Mouse (Mus musculus): Measurements from ENCODE around the gene Lhfpl5. TPM values are rescaled to one million over a fixed set of nuclear protein-coding genes. Genes with fewer than 3 reads are reported as not detected.

Gene Lhfpl5
- polyA plus RNA-seq, 1 experiment, result 0.12 TPM

DNA sequence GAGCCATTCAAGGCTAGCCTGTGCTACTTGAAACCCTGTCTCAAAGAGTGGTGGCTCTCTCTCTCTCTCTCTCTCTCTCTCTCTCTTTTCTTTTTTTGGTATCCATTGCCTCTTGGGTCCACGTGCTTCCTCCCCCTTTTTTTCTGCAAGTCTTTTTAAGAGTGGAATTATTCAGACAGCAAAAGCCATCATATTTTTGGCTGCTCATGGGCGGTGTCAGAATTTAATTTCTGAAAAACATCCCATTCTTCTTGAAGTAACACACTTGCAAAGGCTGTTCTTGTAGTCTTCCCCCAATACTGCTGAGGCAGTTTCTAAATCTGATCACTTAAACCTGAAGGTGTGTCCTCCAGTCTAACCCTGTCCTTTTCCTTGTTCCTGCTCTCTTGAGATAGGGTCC is 51.5 kb downstream of the Lhfpl5 start:
- DNase-seq (ENCODE audit: low spot score), result no peak

DNA sequence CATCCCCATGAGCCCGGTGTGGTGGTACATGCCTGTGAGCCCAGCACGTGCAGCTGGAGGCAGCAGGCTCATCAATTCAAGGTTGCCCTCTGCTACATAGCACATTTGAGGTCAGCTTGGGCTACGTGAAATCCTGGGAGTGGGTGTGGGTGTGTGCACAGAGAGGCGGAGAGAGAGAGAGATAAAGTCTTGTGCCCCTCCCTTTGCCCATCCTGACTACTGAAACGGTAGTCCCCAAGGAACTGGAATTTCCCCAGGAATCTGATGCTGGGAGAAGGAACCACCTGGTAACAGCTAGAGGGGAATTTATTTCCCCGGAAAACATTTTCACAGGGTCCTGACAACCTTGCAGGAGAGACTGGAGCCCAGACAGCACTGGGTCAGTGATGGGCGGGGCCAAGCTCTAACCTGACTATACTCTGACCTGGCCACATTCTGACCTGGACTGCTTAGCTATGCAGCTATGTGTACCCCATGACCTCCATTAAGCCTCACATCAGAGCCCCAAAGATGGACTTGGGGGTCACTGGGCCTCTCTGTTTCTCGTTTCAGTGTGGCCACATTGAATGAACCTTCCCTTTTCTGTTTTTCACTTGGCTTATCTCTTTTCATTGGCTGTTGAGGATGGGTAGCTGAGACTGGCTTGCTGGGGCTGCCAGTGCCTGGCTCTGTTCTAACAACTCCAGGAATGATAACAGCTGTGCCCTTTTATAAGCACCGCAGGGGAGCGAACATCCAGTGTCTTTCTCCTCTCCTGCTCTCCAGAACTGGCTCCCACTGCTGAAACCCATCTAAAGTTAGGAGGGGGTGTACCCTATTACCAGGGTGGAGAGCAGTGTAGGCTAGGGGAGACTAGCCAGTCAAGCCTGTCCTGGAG is 53.0 kb downstream of the Lhfpl5 start:
- no peak for DNase-seq (ENCODE audit: low spot score)

DNA sequence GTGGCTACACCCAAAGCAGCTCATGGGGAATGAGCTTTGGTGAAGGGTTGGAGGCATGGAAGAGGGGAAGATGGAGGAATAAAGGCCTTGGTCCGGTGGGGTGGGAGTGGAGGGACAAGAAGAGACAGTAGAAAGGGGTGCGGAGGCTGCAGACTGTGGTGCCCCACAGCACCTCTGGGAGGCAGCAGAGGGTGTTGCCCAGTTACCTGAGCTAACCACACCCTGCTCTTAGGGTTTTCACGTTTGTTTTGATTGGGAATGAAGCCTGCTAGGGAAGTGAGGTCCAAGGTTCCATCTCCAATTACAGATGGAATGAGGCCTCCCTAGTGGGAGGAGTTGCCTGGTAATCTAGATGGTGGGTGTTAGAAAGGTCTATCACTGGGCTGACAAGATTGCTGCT is 53.7 kb downstream of the Lhfpl5 start:
- DNase-seq (ENCODE audit: low spot score), result no peak

Other genes starting within 250 kb of the Lhfpl5 start
- gene Rpl10a, start 247.2 kb upstream of the Lhfpl5 start, polyA plus RNA-seq (2012; rRNA removed), result 1,892 and 2,281 TPM in 2 replicates
- 41.6 and 64.2 TPM in 2 replicates for gene Tead3, start 224.8 kb upstream of the Lhfpl5 start, polyA plus RNA-seq (2012; rRNA removed)
- 0.65 and 0.84 TPM in 2 replicates for gene Tulp1, start 210.4 kb upstream of the Lhfpl5 start, polyA plus RNA-seq (2012; rRNA removed)
- 13.5 and 22.6 TPM in 2 replicates for gene Fkbp5, start 58.1 kb upstream of the Lhfpl5 start, polyA plus RNA-seq (2012; rRNA removed)
- not detected in 2 replicates for gene Armc12, start 44.8 kb upstream of the Lhfpl5 start, polyA plus RNA-seq (2012; rRNA removed)
- gene Clpsl2, start 26.2 kb upstream of the Lhfpl5 start, polyA plus RNA-seq (2012; rRNA removed), result not detected in 2 replicates
- gene Clps, start 14.9 kb upstream of the Lhfpl5 start, polyA plus RNA-seq (2012; rRNA removed), result 0.32 and 0.46 TPM in 2 replicates
- gene Srpk1, start 47.1 kb downstream of the Lhfpl5 start, polyA plus RNA-seq (2012; rRNA removed), result 31.2 and 33.5 TPM in 2 replicates
- gene Slc26a8, start 114.6 kb downstream of the Lhfpl5 start, polyA plus RNA-seq (2012; rRNA removed), result 2.9 and 3.1 TPM in 2 replicates
- gene Mapk14, start 115.7 kb downstream of the Lhfpl5 start, polyA plus RNA-seq (2012; rRNA removed), result 97.4 and 97.7 TPM in 2 replicates
- 0.34 and 1.1 TPM in 2 replicates for gene AC170998.1, start 150.4 kb downstream of the Lhfpl5 start, polyA plus RNA-seq (2012; rRNA removed)
- gene Mapk13, start 193.7 kb downstream of the Lhfpl5 start, polyA plus RNA-seq (2012; rRNA removed), result 32.7 and 42.8 TPM in 2 replicates
- 33.3 and 34.0 TPM in 2 replicates for gene Brpf3, start 225.4 kb downstream of the Lhfpl5 start, polyA plus RNA-seq (2012; rRNA removed)

All from urinary bladder, adult 2 months (tissue).